Mouse (Mus musculus): Measurements from ENCODE around the gene Ccdc12. TPM values are rescaled to one million over a fixed set of nuclear protein-coding genes. Genes with fewer than 3 reads are reported as not detected.

The Ccdc12 gene
- total and polyA plus RNA-seq, 3 experiments = 85.2 to 104 (median 97.8) TPM

DNA sequence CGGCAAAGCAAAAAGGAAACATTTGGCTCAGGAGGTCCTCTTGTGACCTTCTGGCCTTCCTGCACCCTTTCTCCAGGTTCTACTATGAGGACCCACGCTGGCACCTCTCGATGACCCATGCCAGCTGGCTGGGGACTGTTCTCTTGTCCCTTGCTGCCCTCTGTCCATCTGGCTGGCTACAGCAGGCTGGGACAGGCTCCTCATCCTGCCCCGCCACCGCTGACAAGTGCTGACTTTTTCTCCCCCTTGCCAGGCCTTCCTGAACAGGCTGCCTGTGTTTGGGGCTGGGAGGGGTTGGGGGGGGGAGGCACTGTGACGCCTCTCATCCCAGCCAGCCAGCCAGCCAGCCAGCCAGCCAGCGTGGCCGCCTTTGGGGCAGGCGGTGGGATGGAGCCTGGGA, 80.1 kb downstream of the Ccdc12 start:
- H3K4me3 ChIP-seq (replicated peaks in 1 of 3; ENCODE audit: low read depth in 2 of 3, low read length in 2 of 3, poor library complexity in 1 of 3) = no peak overlapping the region
- H3K79me2 ChIP-seq (replicated peaks; ENCODE audit: control insufficient read depth, extremely low read depth, insufficient read depth, poor library complexity, severe bottlenecking) = no peaks in the 10 kb centered on the region
- H3K4me2 ChIP-seq (ENCODE audit: insufficient read depth, low read depth, poor library complexity, severe bottlenecking) = no peak overlapping the region
- DNase-seq (ENCODE audit: extremely low read depth) = no peak
- peaks cover 2% of the 10 kb centered on the region for H3K9me3 ChIP-seq (replicated peaks; ENCODE audit: low read length)
- dilution Hi-C loops (cut with MboI; ENCODE audit: extremely low pct_ligation_motif_present, extremely low pct_unique_long_range_greater_than_20kb, low sequenced_read_pairs) (no loop called here), in situ Hi-C loops (cut with MboI; ENCODE audit: low pct_ligation_motif_present, low pct_unique_long_range_greater_than_20kb, low sequenced_read_pairs) (no loop called here)
- peaks cover 4 to 15% of the 10 kb centered on the region in 2 experiments for H3K4me1 ChIP-seq (ENCODE audit: control insufficient read depth in 1 of 2, insufficient read depth in 2 of 2)
- no peak overlapping the region for H3K9ac ChIP-seq (ENCODE audit: insufficient read depth, low read depth)
- peaks cover 68% of the 10 kb centered on the region for H3K27me3 ChIP-seq (replicated peaks)
- no peaks in the 10 kb centered on the region for H3K36me3 ChIP-seq (replicated peaks in 1 of 2; ENCODE audit: control insufficient read depth in 1 of 2, insufficient read depth in 1 of 2, low read length in 1 of 2)
- no peak overlapping the region for H3K27ac ChIP-seq (ENCODE audit: insufficient read depth, low read depth)
- TF ChIP-seq MEF2A (IDR thresholded peaks at IDR 0.05; ENCODE audit: borderline replicate concordance, low read depth, low read length) (no peak), CTCF (conservative IDR thresholded peaks at IDR 0.05 in 1 of 2, IDR thresholded peaks at IDR 0.05 in 1 of 2; ENCODE audit: low read depth in 2 of 2, low read length in 2 of 2) (no peak), MAZ (IDR thresholded peaks at IDR 0.05; ENCODE audit: low read depth, low read length) (no peak), ETS1 (conservative IDR thresholded peaks at IDR 0.05; ENCODE audit: low read depth, low read length) (no peak), POLR2AphosphoS2 (IDR thresholded peaks at IDR 0.05; ENCODE audit: low read depth, low read length) (no peak), ZC3H11A (IDR thresholded peaks at IDR 0.05; ENCODE audit: low read depth, low read length) (no peak), RCOR1 (conservative IDR thresholded peaks at IDR 0.05; ENCODE audit: low read depth, low read length) (no peak), ZMIZ1 (IDR thresholded peaks at IDR 0.05; ENCODE audit: low read depth, low read length) (no peak), TCF12 (IDR thresholded peaks at IDR 0.05; ENCODE audit: low read depth, low read length) (no peak)

DNA sequence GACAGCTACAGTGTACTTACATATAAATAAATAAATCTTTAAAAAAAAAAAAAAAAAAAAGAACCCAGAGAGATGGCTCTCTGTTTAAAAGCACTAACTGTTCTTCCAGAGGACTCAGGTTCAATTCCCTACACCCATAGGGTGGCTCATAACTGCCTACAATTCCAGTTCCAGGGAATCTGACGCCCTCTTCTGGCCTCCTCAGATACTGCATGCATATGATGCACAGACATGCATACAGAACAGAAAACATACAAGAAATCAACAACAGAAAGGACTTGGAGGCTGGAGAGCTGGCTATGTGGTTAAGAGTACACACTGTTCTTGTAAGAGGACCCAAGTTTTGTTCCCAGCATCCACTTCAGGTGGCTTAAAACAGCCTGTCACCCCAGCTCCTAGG, 81.8 kb downstream of the Ccdc12 start:
- dilution Hi-C loops (cut with MboI; ENCODE audit: extremely low pct_ligation_motif_present, extremely low pct_unique_long_range_greater_than_20kb, low sequenced_read_pairs) (no loop called here), in situ Hi-C loops (cut with MboI; ENCODE audit: low pct_ligation_motif_present, low pct_unique_long_range_greater_than_20kb, low sequenced_read_pairs) (no loop called here)
- H3K27me3 ChIP-seq (replicated peaks) = peaks cover 77% of the 10 kb centered on the region
- peaks cover 2% of the 10 kb centered on the region for H3K9me3 ChIP-seq (replicated peaks; ENCODE audit: low read length)
- no peak for DNase-seq (ENCODE audit: extremely low read depth)
- peaks cover 6 to 7% of the 10 kb centered on the region in 2 experiments for H3K4me1 ChIP-seq (ENCODE audit: control insufficient read depth in 1 of 2, insufficient read depth in 2 of 2)
- no peak overlapping the region for H3K4me2 ChIP-seq (ENCODE audit: insufficient read depth, low read depth, poor library complexity, severe bottlenecking)
- no peak overlapping the region for H3K4me3 ChIP-seq (replicated peaks in 1 of 3; ENCODE audit: low read depth in 2 of 3, low read length in 2 of 3, poor library complexity in 1 of 3)
- no peak overlapping the region for H3K9ac ChIP-seq (ENCODE audit: insufficient read depth, low read depth)
- no peaks in the 10 kb centered on the region for H3K79me2 ChIP-seq (replicated peaks; ENCODE audit: control insufficient read depth, extremely low read depth, insufficient read depth, poor library complexity, severe bottlenecking)
- TF ChIP-seq CTCF (conservative IDR thresholded peaks at IDR 0.05 in 1 of 2, IDR thresholded peaks at IDR 0.05 in 1 of 2; ENCODE audit: low read depth in 2 of 2, low read length in 2 of 2) (peak in 1 of 2 experiments; percentile 39; a peak in 2 of 4 replicates), MEF2A (IDR thresholded peaks at IDR 0.05; ENCODE audit: borderline replicate concordance, low read depth, low read length) (no peak)
- no peak overlapping the region for H3K27ac ChIP-seq (ENCODE audit: insufficient read depth, low read depth)
- H3K36me3 ChIP-seq (replicated peaks in 1 of 2; ENCODE audit: control insufficient read depth in 1 of 2, insufficient read depth in 1 of 2, low read length in 1 of 2) = no peaks in the 10 kb centered on the region

DNA sequence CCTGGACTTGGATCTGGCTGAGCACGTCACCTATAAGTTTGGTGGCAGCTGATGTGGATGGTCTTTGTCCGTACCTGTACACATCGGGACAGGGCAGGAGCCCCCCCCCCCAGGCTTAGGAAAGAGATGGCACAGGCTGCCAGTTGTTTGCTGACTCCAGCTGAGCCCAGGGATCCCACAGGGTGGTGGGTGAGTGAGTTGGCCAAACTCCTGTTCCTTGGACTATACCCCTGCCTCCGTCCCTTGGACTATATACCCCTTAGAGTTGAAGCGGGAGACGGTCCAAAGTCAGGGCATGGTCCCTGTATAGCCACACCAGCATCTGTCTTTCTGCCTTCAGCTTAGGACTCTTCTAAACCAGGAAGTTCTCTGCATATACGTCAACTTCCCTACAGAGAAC, 83.7 kb downstream of the Ccdc12 start:
- H3K9ac ChIP-seq (ENCODE audit: insufficient read depth, low read depth) = no peak overlapping the region
- peaks cover 2 to 4% of the 10 kb centered on the region in 2 experiments; a peak in 1 of 4 replicates for H3K4me1 ChIP-seq (ENCODE audit: control insufficient read depth in 1 of 2, insufficient read depth in 2 of 2)
- H3K4me3 ChIP-seq (replicated peaks in 1 of 3; ENCODE audit: low read depth in 2 of 3, low read length in 2 of 3, poor library complexity in 1 of 3) = no peak overlapping the region
- no peak for TF ChIP-seq POLR2AphosphoS2 (IDR thresholded peaks at IDR 0.05; ENCODE audit: low read depth, low read length)
- no peak for TF ChIP-seq USF1 (IDR thresholded peaks at IDR 0.05; ENCODE audit: low read depth, low read length)
- peaks cover 2% of the 10 kb centered on the region for H3K9me3 ChIP-seq (replicated peaks; ENCODE audit: low read length)
- H3K27me3 ChIP-seq (replicated peaks) = peaks cover 74% of the 10 kb centered on the region
- no peak overlapping the region for H3K27ac ChIP-seq (ENCODE audit: insufficient read depth, low read depth)
- in situ Hi-C loops (cut with MboI; ENCODE audit: low pct_ligation_motif_present, low pct_unique_long_range_greater_than_20kb, low sequenced_read_pairs) (no loop called here), dilution Hi-C loops (cut with MboI; ENCODE audit: extremely low pct_ligation_motif_present, extremely low pct_unique_long_range_greater_than_20kb, low sequenced_read_pairs) (no loop called here)
- no peak for DNase-seq (ENCODE audit: extremely low read depth)
- H3K36me3 ChIP-seq (replicated peaks in 1 of 2; ENCODE audit: control insufficient read depth in 1 of 2, insufficient read depth in 1 of 2, low read length in 1 of 2) = no peaks in the 10 kb centered on the region
- no peak overlapping the region for H3K4me2 ChIP-seq (ENCODE audit: insufficient read depth, low read depth, poor library complexity, severe bottlenecking)
- no peaks in the 10 kb centered on the region for H3K79me2 ChIP-seq (replicated peaks; ENCODE audit: control insufficient read depth, extremely low read depth, insufficient read depth, poor library complexity, severe bottlenecking)

Measured in CH12.LX (cell line).